Mouse (Mus musculus): ENCODE measurements at regions not wholly inside any gene's neighbourhood (a gene's known extent, or its start where the extent isn't known, plus 50 kb on each side); places are given as distances from the start of the nearest gene placed in this dataset.

- DNase-seq (ENCODE audit: low spot score in 2 of 2), result no peak
Measured at GRCm38 (mm10) chr1:47097084-47097996, 204.7 kb upstream of the Slc39a10 start.

DNA sequence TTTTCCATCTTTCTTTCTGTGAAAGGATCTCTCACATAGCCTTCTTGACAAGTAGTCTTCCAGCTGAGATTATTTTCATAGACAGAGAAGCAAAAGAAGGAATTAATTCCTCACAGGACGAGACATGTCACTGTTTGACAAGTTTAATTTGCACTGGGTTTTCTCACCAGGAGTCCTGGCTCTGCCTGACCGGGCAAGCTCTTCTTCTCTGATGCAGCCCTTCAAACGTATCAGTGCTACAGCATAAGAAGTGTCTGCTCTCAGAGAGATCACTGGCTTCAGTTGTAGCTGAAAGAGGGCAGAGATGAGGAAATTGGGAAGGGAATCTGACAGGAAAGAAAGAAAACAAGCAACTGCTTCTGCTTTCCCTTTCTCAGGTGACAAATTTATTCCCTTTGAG is 201.8 kb upstream of the Slc39a10 start:
- no peak for DNase-seq (ENCODE audit: low spot score in 2 of 2)

DNA sequence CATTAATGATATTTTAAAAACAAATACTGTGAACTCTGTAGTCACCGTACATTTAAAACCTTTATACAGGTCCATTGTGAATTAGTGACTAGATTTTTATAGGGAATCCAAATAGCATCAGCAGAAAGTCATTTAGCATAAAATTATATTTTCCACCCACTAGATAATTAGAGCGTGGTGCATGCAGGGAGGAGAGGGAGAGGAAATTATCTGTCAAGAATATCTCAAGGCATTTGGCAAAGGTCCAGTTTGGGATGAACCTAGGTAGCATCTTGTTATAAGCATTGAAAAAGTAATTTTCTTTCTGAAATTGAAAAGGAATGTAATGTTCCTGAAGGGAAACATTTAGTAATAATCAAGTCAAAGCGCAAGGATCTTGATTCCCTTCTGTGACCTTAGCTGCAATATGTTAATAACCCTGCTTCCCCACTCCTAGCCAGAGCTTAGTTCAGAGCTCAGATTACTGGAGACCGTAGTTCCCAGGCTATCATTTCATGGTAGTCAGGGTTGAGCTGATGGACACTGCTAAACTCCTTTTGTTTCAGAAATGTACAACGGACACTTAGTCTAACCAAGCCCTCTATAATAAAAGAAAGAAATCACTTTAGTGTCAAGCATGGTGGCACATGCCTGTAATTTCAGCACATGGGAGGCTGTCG is 200.8 kb upstream of the Slc39a10 start:
- no peak for DNase-seq (ENCODE audit: low spot score in 2 of 2)

- DNase-seq (ENCODE audit: low spot score in 2 of 2), result no peak
Measured at GRCm38 (mm10) chr1:47076423-47076822, 183.8 kb upstream of the Slc39a10 start.

DNA sequence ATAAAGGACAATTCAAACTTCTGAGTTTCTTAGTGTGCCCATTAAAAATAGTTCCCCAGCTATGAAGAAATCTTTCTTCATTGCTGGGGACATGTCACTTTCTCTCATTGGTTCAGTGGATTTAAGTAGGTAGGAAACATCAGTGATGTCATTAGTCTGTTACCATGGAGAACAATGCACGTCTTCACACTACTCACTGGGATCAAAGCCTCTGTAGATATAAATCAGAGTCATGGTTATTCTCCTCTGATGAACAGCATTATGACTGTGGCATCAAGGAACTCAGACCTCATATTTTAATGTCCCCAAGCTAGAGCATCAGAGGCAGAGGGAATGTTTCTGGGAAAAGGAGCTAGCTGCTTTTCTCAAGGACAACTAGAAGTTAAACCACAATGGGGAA is 165.5 kb upstream of the Slc39a10 start:
- DNase-seq (ENCODE audit: low spot score in 2 of 2), result no peak

GRCm38 (mm10) chr1:47057344-47057743 is 164.7 kb upstream of the Slc39a10 start:
- DNase-seq (ENCODE audit: low spot score in 2 of 2), result no peak

GRCm38 (mm10) chr1:47051109-47051508 is 158.5 kb upstream of the Slc39a10 start:
- no peak for DNase-seq (ENCODE audit: low spot score in 2 of 2)

DNA sequence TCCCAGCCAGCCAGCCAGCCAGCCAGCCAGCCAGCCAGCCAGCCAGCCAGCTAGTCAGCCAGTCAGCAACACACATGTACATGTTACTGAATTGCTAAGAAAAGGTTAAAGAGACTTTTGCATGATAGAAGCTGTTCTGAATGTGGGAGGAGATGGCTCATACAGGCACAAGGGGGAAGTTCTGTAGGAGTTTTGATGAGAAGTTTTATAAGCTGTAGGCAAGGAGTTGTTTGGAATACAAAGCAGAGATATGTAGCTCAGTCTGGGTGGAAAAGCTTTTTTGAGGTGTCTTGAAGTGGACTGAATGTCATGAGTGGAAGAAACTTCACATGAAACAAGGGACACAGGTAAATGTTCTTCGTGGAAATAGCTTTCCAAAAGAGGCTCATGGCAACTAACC is 157.8 kb upstream of the Slc39a10 start:
- no peak for DNase-seq (ENCODE audit: low spot score in 2 of 2)

GRCm38 (mm10) chr1:47037576-47037975 is 144.9 kb upstream of the Slc39a10 start:
- DNase-seq (ENCODE audit: low spot score in 2 of 2), result no peak

GRCm38 (mm10) chr1:47019356-47019755 is 126.7 kb upstream of the Slc39a10 start:
- DNase-seq (ENCODE audit: low spot score in 2 of 2), result no peak

- no peak for DNase-seq (ENCODE audit: low spot score in 2 of 2)
Measured at GRCm38 (mm10) chr1:47014526-47014925, 121.9 kb upstream of the Slc39a10 start.

GRCm38 (mm10) chr1:47003746-47004145 is 111.1 kb upstream of the Slc39a10 start:
- DNase-seq (ENCODE audit: low spot score in 2 of 2), result no peak

DNA sequence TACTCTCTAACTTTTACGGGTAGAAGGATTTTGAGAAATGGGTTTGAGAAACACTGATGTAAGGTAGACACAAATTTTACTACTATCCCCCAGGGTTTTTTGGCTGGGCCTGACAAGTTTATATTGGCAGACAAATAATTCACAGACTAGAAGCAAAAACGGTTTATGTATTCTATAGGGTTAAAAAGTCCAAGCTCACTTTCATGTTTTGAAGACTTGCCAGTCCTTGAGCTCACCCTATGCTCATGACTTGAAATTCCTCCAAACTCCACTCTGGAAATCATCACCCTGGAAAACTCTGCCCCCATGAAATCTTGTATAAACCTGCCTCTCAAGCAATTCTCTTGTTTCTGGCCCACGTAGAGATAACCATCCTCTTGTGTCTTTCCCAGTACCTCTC is 106.7 kb upstream of the Slc39a10 start:
- no peak for DNase-seq (ENCODE audit: low spot score in 2 of 2)

GRCm38 (mm10) chr1:46985978-46986377 is 93.3 kb upstream of the Slc39a10 start:
- no peak for DNase-seq (ENCODE audit: low spot score in 2 of 2)

DNA sequence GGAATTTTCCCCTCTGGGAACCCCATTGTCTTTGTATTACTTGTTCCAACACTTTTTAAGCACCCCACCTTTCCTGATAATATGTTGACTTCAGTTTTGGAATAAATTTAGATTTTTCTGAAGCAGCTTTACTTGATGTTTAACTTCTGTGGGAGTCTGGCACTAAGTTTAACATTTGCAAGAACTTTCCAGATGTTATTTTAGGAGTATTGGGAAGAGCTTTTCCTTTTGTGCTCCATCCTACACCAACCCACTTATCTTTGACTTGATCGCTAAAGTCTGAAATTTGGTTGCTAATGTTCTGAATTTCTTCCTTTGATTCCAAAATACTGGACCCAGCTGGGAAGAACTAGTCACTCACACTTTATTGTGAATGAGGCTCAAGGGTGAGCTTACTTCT is 90.4 kb upstream of the Slc39a10 start:
- DNase-seq (ENCODE audit: low spot score in 2 of 2), result no peak

- DNase-seq (ENCODE audit: low spot score in 2 of 2), result peak in 1 of 2 experiments; percentile 36
Measured at GRCm38 (mm10) chr1:46970470-46970869, 77.8 kb upstream of the Slc39a10 start.

DNA sequence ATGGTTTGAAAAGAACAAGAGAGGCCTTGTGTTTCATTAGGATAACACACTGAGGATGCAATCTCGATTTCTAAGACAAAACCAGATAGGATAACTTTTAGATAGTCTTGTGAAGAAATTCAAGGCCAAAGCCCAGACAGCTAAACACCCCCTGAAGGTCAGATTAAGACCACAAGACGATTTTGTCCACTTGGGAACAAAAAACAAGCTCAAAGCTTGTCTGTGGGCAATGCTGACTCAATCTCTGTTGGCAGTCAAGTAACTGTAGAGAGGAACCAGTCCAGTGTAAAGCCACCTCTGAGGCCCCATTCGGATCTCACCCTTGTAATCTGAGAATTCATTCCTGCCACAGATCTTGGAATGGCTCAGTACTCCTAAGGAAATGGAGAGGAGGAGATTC is 75.7 kb upstream of the Slc39a10 start:
- DNase-seq (ENCODE audit: low spot score in 2 of 2), result no peak

- no peak for DNase-seq (ENCODE audit: low spot score in 2 of 2)
Measured at GRCm38 (mm10) chr1:46966917-46967266, 74.2 kb upstream of the Slc39a10 start.

GRCm38 (mm10) chr1:46965996-46966916 is 73.6 kb upstream of the Slc39a10 start:
- DNase-seq (ENCODE audit: low spot score in 2 of 2), result no peak

- DNase-seq (ENCODE audit: low spot score in 2 of 2), result no peak
Measured at GRCm38 (mm10) chr1:46963973-46964727, 71.5 kb upstream of the Slc39a10 start.

Measured in spleen, postnatal 14 days (tissue).